Mouse (Mus musculus): ENCODE measurements around the gene Fxyd6. TPM values are rescaled to one million over a fixed set of nuclear protein-coding genes. Genes with fewer than 3 reads are reported as not detected.

Fxyd6 gene
- 377 and 410 TPM in 2 replicates for polyA plus RNA-seq (2014; fragmentation: Nextera tagmentation; extraction: Ambion mirVana)

- under 1% methylated on average over 28 of the region's 28 CpGs for WGBS
- peak; percentile 77 for ATAC-seq (ENCODE audit: low FRiP score)
- H3K9ac ChIP-seq = peak within 1 kb of the TSS; percentile 72
These were observed at the start of gene Fxyd6 for GRCm38 (mm10) chr9:45370117-45370561. Gene Fxyd6, plus strand, starts transcription at chr9:45370185.

GRCm38 (mm10) chr9:45321465-45321864 lies 48.5 kb upstream of the Fxyd6 start:
- Histone ChIP-seq H3K36me3 (replicated peaks; ENCODE audit: control insufficient read depth, insufficient read depth) (no peaks in the 10 kb centered on the region), H3K4me1 (replicated peaks; ENCODE audit: control insufficient read depth, insufficient read depth, low read length) (no peaks in the 10 kb centered on the region), H3K9ac (no peak overlapping the region), H3K4me2 (replicated peaks) (no peak overlapping the region), H3K4me3 (replicated peaks; ENCODE audit: low read length) (no peak overlapping the region), H3K27ac (no peak overlapping the region), H3K27me3 (ENCODE audit: control insufficient read depth, insufficient read depth, low read length) (no peaks in the 10 kb centered on the region), H3K9me3 (ENCODE audit: control insufficient read depth, low read length) (no peaks in the 10 kb centered on the region)
- DNase-seq (ENCODE audit: low spot score) (no peak), ATAC-seq (ENCODE audit: low FRiP score) (no peak)
- WGBS = 75% methylated on average over 6 of the region's 6 CpGs

More at GRCm38 (mm10) chr9:45370117-45370561, at the start of gene Fxyd6:
- 0 out of 2 replicates have a peak, but pooled peaks cover 2% of the 10 kb centered on the region for H3K36me3 ChIP-seq (replicated peaks; ENCODE audit: control insufficient read depth, insufficient read depth)
- no peaks in the 10 kb centered on the region for H3K27me3 ChIP-seq (ENCODE audit: control insufficient read depth, insufficient read depth, low read length)
- H3K4me1 ChIP-seq (replicated peaks; ENCODE audit: control insufficient read depth, insufficient read depth, low read length) = peaks cover 19% of the 10 kb centered on the region
- H3K4me2 ChIP-seq (replicated peaks) = peak within 1 kb of the TSS; percentile 69
- peak; percentile 55 for DNase-seq (ENCODE audit: low spot score)
- H3K4me3 ChIP-seq (replicated peaks; ENCODE audit: low read length) = peak within 1 kb of the TSS; percentile 55
- H3K9me3 ChIP-seq (ENCODE audit: control insufficient read depth, low read length) = no peaks in the 10 kb centered on the region
- peak within 1 kb of the TSS; percentile 84 for H3K27ac ChIP-seq

GRCm38 (mm10) chr9:45321946-45322430 lies 48.0 kb upstream of the Fxyd6 start:
- Histone ChIP-seq H3K36me3 (replicated peaks; ENCODE audit: control insufficient read depth, insufficient read depth) (no peaks in the 10 kb centered on the region), H3K4me3 (replicated peaks; ENCODE audit: low read length) (no peak overlapping the region), H3K4me1 (replicated peaks; ENCODE audit: control insufficient read depth, insufficient read depth, low read length) (no peaks in the 10 kb centered on the region), H3K27ac (no peak overlapping the region), H3K9ac (no peak overlapping the region), H3K27me3 (ENCODE audit: control insufficient read depth, insufficient read depth, low read length) (no peaks in the 10 kb centered on the region), H3K4me2 (replicated peaks) (no peak overlapping the region), H3K9me3 (ENCODE audit: control insufficient read depth, low read length) (no peaks in the 10 kb centered on the region)
- DNase-seq (ENCODE audit: low spot score) (no peak), ATAC-seq (ENCODE audit: low FRiP score) (no peak)
- WGBS = 92% methylated on average over 4 of the region's 4 CpGs

- Histone ChIP-seq H3K9ac (no peak overlapping the region), H3K27me3 (ENCODE audit: control insufficient read depth, insufficient read depth, low read length) (no peaks in the 10 kb centered on the region), H3K36me3 (replicated peaks; ENCODE audit: control insufficient read depth, insufficient read depth) (no peaks in the 10 kb centered on the region), H3K4me1 (replicated peaks; ENCODE audit: control insufficient read depth, insufficient read depth, low read length) (no peaks in the 10 kb centered on the region), H3K4me2 (replicated peaks) (no peak overlapping the region), H3K27ac (no peak overlapping the region), H3K9me3 (ENCODE audit: control insufficient read depth, low read length) (no peaks in the 10 kb centered on the region), H3K4me3 (replicated peaks; ENCODE audit: low read length) (no peak overlapping the region)
- DNase-seq (ENCODE audit: low spot score) (no peak), ATAC-seq (ENCODE audit: low FRiP score) (no peak)
- WGBS = 96% methylated on average over 9 of the region's 9 CpGs
These were observed 43.6 kb upstream of the Fxyd6 start for GRCm38 (mm10) chr9:45326390-45326789.

- H3K36me3 ChIP-seq (replicated peaks; ENCODE audit: control insufficient read depth, insufficient read depth) = no peaks in the 10 kb centered on the region
- H3K9ac ChIP-seq = no peak overlapping the region
- no peaks in the 10 kb centered on the region for H3K9me3 ChIP-seq (ENCODE audit: control insufficient read depth, low read length)
- H3K4me1 ChIP-seq (replicated peaks; ENCODE audit: control insufficient read depth, insufficient read depth, low read length) = no peaks in the 10 kb centered on the region
- WGBS = 83% methylated on average over 4 of the region's 4 CpGs
- H3K27me3 ChIP-seq (ENCODE audit: control insufficient read depth, insufficient read depth, low read length) = no peaks in the 10 kb centered on the region
- ATAC-seq (ENCODE audit: low FRiP score) (no peak), DNase-seq (ENCODE audit: low spot score) (no peak)
- no peak overlapping the region for H3K27ac ChIP-seq
- no peak overlapping the region for H3K4me3 ChIP-seq (replicated peaks; ENCODE audit: low read length)
- H3K4me2 ChIP-seq (replicated peaks) = no peak overlapping the region
These were observed 41.7 kb upstream of the Fxyd6 start for GRCm38 (mm10) chr9:45328263-45328662.

- Histone ChIP-seq H3K9ac (no peak overlapping the region), H3K4me1 (replicated peaks; ENCODE audit: control insufficient read depth, insufficient read depth, low read length) (no peaks in the 10 kb centered on the region), H3K27me3 (ENCODE audit: control insufficient read depth, insufficient read depth, low read length) (no peaks in the 10 kb centered on the region), H3K36me3 (replicated peaks; ENCODE audit: control insufficient read depth, insufficient read depth) (no peaks in the 10 kb centered on the region), H3K27ac (no peak overlapping the region), H3K4me2 (replicated peaks) (no peak overlapping the region), H3K9me3 (ENCODE audit: control insufficient read depth, low read length) (no peaks in the 10 kb centered on the region), H3K4me3 (replicated peaks; ENCODE audit: low read length) (no peak overlapping the region)
- WGBS = 90% methylated on average over 6 of the region's 6 CpGs
- DNase-seq (ENCODE audit: low spot score) = no peak
- no peak for ATAC-seq (ENCODE audit: low FRiP score)
These were observed 40.4 kb upstream of the Fxyd6 start for GRCm38 (mm10) chr9:45329577-45329976.

- DNase-seq (ENCODE audit: low spot score) = no peak
- no peak overlapping the region for H3K4me2 ChIP-seq (replicated peaks)
- no peaks in the 10 kb centered on the region; the same call in 1 of the 2 replicates for H3K27me3 ChIP-seq (ENCODE audit: control insufficient read depth, insufficient read depth, low read length)
- no peak for ATAC-seq (ENCODE audit: low FRiP score)
- no peak overlapping the region for H3K27ac ChIP-seq
- H3K9me3 ChIP-seq (ENCODE audit: control insufficient read depth, low read length) = no peaks in the 10 kb centered on the region
- no peaks in the 10 kb centered on the region for H3K36me3 ChIP-seq (replicated peaks; ENCODE audit: control insufficient read depth, insufficient read depth)
- 83% methylated on average over 2 of the region's 2 CpGs for WGBS
- H3K4me1 ChIP-seq (replicated peaks; ENCODE audit: control insufficient read depth, insufficient read depth, low read length) = no peaks in the 10 kb centered on the region
- H3K9ac ChIP-seq = no peak overlapping the region
- no peak overlapping the region for H3K4me3 ChIP-seq (replicated peaks; ENCODE audit: low read length)
These were observed 32.6 kb upstream of the Fxyd6 start for GRCm38 (mm10) chr9:45337406-45337805.

- Histone ChIP-seq H3K4me2 (replicated peaks) (no peak overlapping the region), H3K27me3 (ENCODE audit: control insufficient read depth, insufficient read depth, low read length) (no peaks in the 10 kb centered on the region), H3K27ac (no peak overlapping the region), H3K9me3 (ENCODE audit: control insufficient read depth, low read length) (no peaks in the 10 kb centered on the region), H3K9ac (no peak overlapping the region), H3K4me3 (replicated peaks; ENCODE audit: low read length) (no peak overlapping the region), H3K4me1 (replicated peaks; ENCODE audit: control insufficient read depth, insufficient read depth, low read length) (no peaks in the 10 kb centered on the region), H3K36me3 (replicated peaks; ENCODE audit: control insufficient read depth, insufficient read depth) (no peaks in the 10 kb centered on the region)
- WGBS = 87% methylated on average over 3 of the region's 3 CpGs
- ATAC-seq (ENCODE audit: low FRiP score) (no peak), DNase-seq (ENCODE audit: low spot score) (no peak)
These were observed 26.9 kb upstream of the Fxyd6 start for GRCm38 (mm10) chr9:45343066-45343465.

GRCm38 (mm10) chr9:45345516-45345915 lies 24.5 kb upstream of the Fxyd6 start:
- H3K4me3 ChIP-seq (replicated peaks; ENCODE audit: low read length) = no peak overlapping the region
- H3K27me3 ChIP-seq (ENCODE audit: control insufficient read depth, insufficient read depth, low read length) = no peaks in the 10 kb centered on the region
- H3K9ac ChIP-seq = no peak overlapping the region
- H3K9me3 ChIP-seq (ENCODE audit: control insufficient read depth, low read length) = no peaks in the 10 kb centered on the region
- no peak overlapping the region for H3K4me2 ChIP-seq (replicated peaks)
- 0 out of 2 replicates have a peak, but pooled peaks cover 2% of the 10 kb centered on the region for H3K4me1 ChIP-seq (replicated peaks; ENCODE audit: control insufficient read depth, insufficient read depth, low read length)
- ATAC-seq (ENCODE audit: low FRiP score) = no peak; the same call in 1 of the 2 replicates
- no peak overlapping the region for H3K27ac ChIP-seq
- peak; percentile 53 for DNase-seq (ENCODE audit: low spot score)
- H3K36me3 ChIP-seq (replicated peaks; ENCODE audit: control insufficient read depth, insufficient read depth) = no peaks in the 10 kb centered on the region
- 68% methylated on average over 2 of the region's 2 CpGs for WGBS

GRCm38 (mm10) chr9:45346276-45346675 lies 23.7 kb upstream of the Fxyd6 start:
- DNase-seq (ENCODE audit: low spot score) = no peak
- Histone ChIP-seq H3K9me3 (ENCODE audit: control insufficient read depth, low read length) (no peaks in the 10 kb centered on the region), H3K27me3 (ENCODE audit: control insufficient read depth, insufficient read depth, low read length) (no peaks in the 10 kb centered on the region), H3K4me3 (replicated peaks; ENCODE audit: low read length) (no peak overlapping the region), H3K27ac (no peak overlapping the region), H3K4me2 (replicated peaks) (no peak overlapping the region), H3K36me3 (replicated peaks; ENCODE audit: control insufficient read depth, insufficient read depth) (no peaks in the 10 kb centered on the region), H3K9ac (no peak overlapping the region), H3K4me1 (replicated peaks; ENCODE audit: control insufficient read depth, insufficient read depth, low read length) (0 out of 2 replicates have a peak, but pooled peaks cover 2% of the 10 kb centered on the region)
- 70% methylated on average over 6 of the region's 6 CpGs for WGBS
- 0 out of 2 replicates have a peak, but pooled peaks have one; percentile 40 for ATAC-seq (ENCODE audit: low FRiP score)

All from hindbrain, embryonic 14.5 days (tissue).